Mouse (Mus musculus): ENCODE measurements around the gene Lrrn3.

- no peak for TF ChIP-seq POLR2A (IDR thresholded peaks at IDR 0.05; ENCODE audit: control insufficient read depth, low read depth, low read length)
- no peak for TF ChIP-seq CTCF (IDR thresholded peaks at IDR 0.05; ENCODE audit: control insufficient read depth, insufficient read depth, insufficient replicate concordance, low read depth, low read length)
Observed at GRCm38 (mm10) chr12:41528410-41528809, 42.2 kb upstream of the Lrrn3 start.
